In the genomic region with DNA sequence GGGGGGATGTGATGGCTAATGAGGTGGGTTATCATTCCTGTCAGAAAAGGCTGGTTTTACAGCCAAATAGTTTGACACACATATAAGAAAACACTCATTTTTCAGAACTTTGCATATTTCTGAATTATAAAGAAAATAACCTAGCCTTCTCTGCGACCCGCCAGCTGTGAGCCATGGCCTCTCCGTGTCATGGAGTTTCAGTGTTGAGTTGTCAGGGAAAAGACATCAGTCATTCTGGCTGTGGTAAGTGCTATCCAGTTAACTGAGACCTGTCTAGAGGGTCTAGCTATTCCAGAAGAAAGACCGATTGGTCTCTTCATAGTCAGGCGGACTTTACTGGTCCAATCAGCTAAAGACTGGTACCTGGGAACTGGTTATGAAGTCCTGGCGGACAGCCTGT, we compare ENCODE assay signal across 21 mouse cellular contexts.
A peak's percentile ranks its signal among the peaks of the same experiment; 100 is the strongest.
DNase-seq lines count a peak whose midpoint lies in the region; ATAC-seq lines count a peak whose summit lies in the region.
"Had no signal": no experiment of that assay in that cellular context is flagged by ENCODE, and none has a peak within 500 bp of the region (broad histone marks: within the 10 kb centered on the region; RNA-seq: fewer than 3 reads in every experiment).

No protein-coding gene starts in this region.

- no peak for ATAC-seq in forebrain, embryonic 11.5 days (replicated peaks; ENCODE audit: low FRiP score)
- ATAC-seq in forebrain, embryonic 16.5 days: no peak
- ATAC-seq in heart, embryonic 16.5 days (replicated peaks; ENCODE audit: extremely low read depth, insufficient read depth, low FRiP score): no peak
- peak; percentile 72 for ATAC-seq in lung, embryonic 16.5 days (ENCODE audit: low read depth)
- ATAC-seq: CD4-positive, CD25-positive, alpha-beta regulatory T cell, adult 4 months; forebrain, embryonic 14.5 days; hindbrain, postnatal 0 days had no signal

- intact Hi-C loops in heart, postnatal 10 days (cut with DNase I): no loop called here

- H3K27ac ChIP-seq in forebrain, embryonic 11.5 days (ENCODE audit: low read depth, low read length): no peak overlapping the region
- no peak overlapping the region for H3K27ac ChIP-seq in forebrain, embryonic 16.5 days (ENCODE audit: low read length)
- H3K27ac ChIP-seq in heart, embryonic 10.5 days: peak overlapping the region; percentile 67; the same call in 1 of the 2 replicates
- peak overlapping the region; percentile 93 for H3K27ac ChIP-seq in heart, embryonic 16.5 days (ENCODE audit: low read length)
- H3K27ac ChIP-seq in lung, embryonic 16.5 days (ENCODE audit: low read length): peak overlapping the region; percentile 67
- H3K27ac ChIP-seq: embryonic facial prominence, embryonic 10.5 days; hindbrain, embryonic 13.5 days; hindbrain, postnatal 0 days had no signal

- no peak overlapping the region for H3K4me2 ChIP-seq in forebrain, embryonic 11.5 days (ENCODE audit: low read depth, low read length, severe bottlenecking)
- H3K4me2 ChIP-seq in forebrain, embryonic 16.5 days (ENCODE audit: low read length): no peak overlapping the region
- no peak overlapping the region for H3K4me2 ChIP-seq in heart, embryonic 16.5 days (ENCODE audit: low read depth, low read length)
- no peak overlapping the region for H3K4me2 ChIP-seq in lung, embryonic 16.5 days (ENCODE audit: low read depth, low read length)
- H3K4me2 ChIP-seq: hindbrain, embryonic 13.5 days had no signal

- no peaks in the 10 kb centered on the region for H3K4me1 ChIP-seq in forebrain, embryonic 11.5 days (replicated peaks; ENCODE audit: control insufficient read depth, insufficient read depth, low read length)
- H3K4me1 ChIP-seq in forebrain, embryonic 16.5 days (replicated peaks; ENCODE audit: control insufficient read depth, insufficient read depth, low read length): no peaks in the 10 kb centered on the region
- H3K4me1 ChIP-seq in heart, embryonic 10.5 days: peaks cover 9% of the 10 kb centered on the region; the same call in 1 of the 2 replicates
- H3K4me1 ChIP-seq in heart, embryonic 16.5 days (ENCODE audit: control insufficient read depth, insufficient read depth, low read length): peaks cover 17% of the 10 kb centered on the region
- peaks cover 6% of the 10 kb centered on the region; the same call in 1 of the 2 replicates for H3K4me1 ChIP-seq in lung, embryonic 16.5 days (replicated peaks; ENCODE audit: control insufficient read depth, insufficient read depth, low read length)
- H3K4me1 ChIP-seq: hindbrain, embryonic 13.5 days had no signal

- H3K4me3 ChIP-seq in forebrain, embryonic 11.5 days (ENCODE audit: low read depth, low read length): no peak overlapping the region
- no peak overlapping the region for H3K4me3 ChIP-seq in forebrain, embryonic 16.5 days (replicated peaks; ENCODE audit: low read length)
- H3K4me3 ChIP-seq in heart, embryonic 10.5 days: no peak overlapping the region
- H3K4me3 ChIP-seq in heart, embryonic 16.5 days (ENCODE audit: low read length): no peak overlapping the region
- no peak overlapping the region for H3K4me3 ChIP-seq in lung, embryonic 16.5 days (ENCODE audit: low read length)
- H3K4me3 ChIP-seq: embryonic facial prominence, embryonic 10.5 days; hindbrain, embryonic 13.5 days had no signal

- no peaks in the 10 kb centered on the region for H3K36me3 ChIP-seq in forebrain, embryonic 11.5 days (ENCODE audit: control insufficient read depth, insufficient read depth, low read length)
- H3K36me3 ChIP-seq in forebrain, embryonic 16.5 days (ENCODE audit: control insufficient read depth, insufficient read depth): no peaks in the 10 kb centered on the region
- no peaks in the 10 kb centered on the region for H3K36me3 ChIP-seq in heart, embryonic 10.5 days
- no peaks in the 10 kb centered on the region for H3K36me3 ChIP-seq in heart, embryonic 16.5 days (ENCODE audit: control insufficient read depth, insufficient read depth)
- H3K36me3 ChIP-seq in lung, embryonic 16.5 days (ENCODE audit: control insufficient read depth, insufficient read depth, low read length): no peaks in the 10 kb centered on the region
- H3K36me3 ChIP-seq: embryonic facial prominence, embryonic 10.5 days; G1E; hindbrain, embryonic 13.5 days had no signal

- no peaks in the 10 kb centered on the region for H3K27me3 ChIP-seq in forebrain, embryonic 11.5 days (ENCODE audit: control insufficient read depth, insufficient read depth, low read length)
- no peaks in the 10 kb centered on the region for H3K27me3 ChIP-seq in forebrain, embryonic 16.5 days (replicated peaks; ENCODE audit: control insufficient read depth, insufficient read depth, low read length)
- no peaks in the 10 kb centered on the region for H3K27me3 ChIP-seq in heart, embryonic 10.5 days (ENCODE audit: insufficient read depth, poor library complexity, severe bottlenecking)
- no peaks in the 10 kb centered on the region for H3K27me3 ChIP-seq in heart, embryonic 16.5 days (ENCODE audit: control insufficient read depth, insufficient read depth, low read length)
- no peaks in the 10 kb centered on the region for H3K27me3 ChIP-seq in lung, embryonic 16.5 days (ENCODE audit: control insufficient read depth, insufficient read depth, low read depth, low read length)
- H3K27me3 ChIP-seq: hindbrain, embryonic 13.5 days had no signal

- peak; percentile 2 for DNase-seq in forebrain, embryonic 11.5 days (ENCODE audit: low spot score)
- peak; percentile 36 for DNase-seq in heart, embryonic 10.5 days (ENCODE audit: low spot score)
- DNase-seq in heart, postnatal 10 days: no peak
- DNase-seq in heart, postnatal 4 days: no peak
- no peak for DNase-seq in lung, postnatal 36 days
- DNase-seq: adrenal gland, adult 8-10 months; adrenal gland, postnatal 36 days; B cell, adult 2 months; cerebellum, adult 2 months; cerebellum, postnatal 10 days; gastrocnemius, postnatal 10 days; kidney, adult 11 months had no signal

- H3K9me3 ChIP-seq in forebrain, embryonic 11.5 days (ENCODE audit: control insufficient read depth, low read length): no peaks in the 10 kb centered on the region
- no peaks in the 10 kb centered on the region for H3K9me3 ChIP-seq in forebrain, embryonic 16.5 days (ENCODE audit: control insufficient read depth, low read length)
- no peaks in the 10 kb centered on the region for H3K9me3 ChIP-seq in heart, embryonic 10.5 days
- no peaks in the 10 kb centered on the region for H3K9me3 ChIP-seq in heart, embryonic 16.5 days (replicated peaks; ENCODE audit: control insufficient read depth, low read length)
- H3K9me3 ChIP-seq in lung, embryonic 16.5 days (ENCODE audit: control insufficient read depth, low read length): no peaks in the 10 kb centered on the region
- H3K9me3 ChIP-seq: embryonic facial prominence, embryonic 10.5 days; hindbrain, embryonic 13.5 days had no signal

- 96% methylated on average over 6 of the region's 6 CpGs for WGBS in forebrain, embryonic 11.5 days
- WGBS in forebrain, embryonic 16.5 days: 94% methylated on average over 6 of the region's 6 CpGs
- WGBS in heart, embryonic 10.5 days: 90% methylated on average over 6 of the region's 6 CpGs
- WGBS in heart, embryonic 16.5 days: 87% methylated on average over 6 of the region's 6 CpGs
- WGBS in lung, embryonic 16.5 days: 66% methylated on average over 6 of the region's 6 CpGs

- no peak overlapping the region for H3K9ac ChIP-seq in forebrain, embryonic 11.5 days (ENCODE audit: low read length)
- H3K9ac ChIP-seq in forebrain, embryonic 16.5 days (replicated peaks; ENCODE audit: low read depth, low read length): no peak overlapping the region
- H3K9ac ChIP-seq in heart, embryonic 16.5 days (ENCODE audit: low read length): no peak overlapping the region
- H3K9ac ChIP-seq in lung, embryonic 16.5 days (ENCODE audit: low read length): no peak overlapping the region
- H3K9ac ChIP-seq: hindbrain, embryonic 13.5 days had no signal

Comparison
In these comparisons a context has a peak if more than half of its experiments do, and no peak if none do; other contexts are left out.
1. DNase-seq: peak in forebrain, embryonic 11.5 days (single experiment) and heart, embryonic 10.5 days (single experiment); none in heart, postnatal 10 days (0 of 2), heart, postnatal 4 days (single experiment) and lung, postnatal 36 days (single experiment).
2. H3K27ac ChIP-seq: peak in heart, embryonic 10.5 days (single experiment), heart, embryonic 16.5 days (single experiment) and lung, embryonic 16.5 days (single experiment); none in forebrain, embryonic 11.5 days (single experiment) and forebrain, embryonic 16.5 days (single experiment).